Mouse (Mus musculus) common myeloid progenitor, adult 5-6 weeks (primary cell): Measurements from ENCODE around the gene Ifit3. TPM values are rescaled to one million over a fixed set of nuclear protein-coding genes. Genes with fewer than 3 reads are reported as not detected.

Experiments used
- ATAC-seq: replicated peaks from 2 replicates; pipeline ENCODE4 v1.8.0; 2016; ENCODE audit warnings: low read depth, mild to moderate bottlenecking, moderate TSS enrichment, inconsistent platforms; ENCODE audit not compliant: poor library complexity, severe bottlenecking
- total RNA-seq: library from RNA; stranded (forward); fragments of 200-1000, 187-1606 nt; gene quantifications from 2 replicates; pipeline ENCODE4 v1.2.3, GENCODE M21; 2017

The Ifit3 gene
- 1.6 TPM in 1 of 2 replicates, not detected in the other for total RNA-seq

DNA sequence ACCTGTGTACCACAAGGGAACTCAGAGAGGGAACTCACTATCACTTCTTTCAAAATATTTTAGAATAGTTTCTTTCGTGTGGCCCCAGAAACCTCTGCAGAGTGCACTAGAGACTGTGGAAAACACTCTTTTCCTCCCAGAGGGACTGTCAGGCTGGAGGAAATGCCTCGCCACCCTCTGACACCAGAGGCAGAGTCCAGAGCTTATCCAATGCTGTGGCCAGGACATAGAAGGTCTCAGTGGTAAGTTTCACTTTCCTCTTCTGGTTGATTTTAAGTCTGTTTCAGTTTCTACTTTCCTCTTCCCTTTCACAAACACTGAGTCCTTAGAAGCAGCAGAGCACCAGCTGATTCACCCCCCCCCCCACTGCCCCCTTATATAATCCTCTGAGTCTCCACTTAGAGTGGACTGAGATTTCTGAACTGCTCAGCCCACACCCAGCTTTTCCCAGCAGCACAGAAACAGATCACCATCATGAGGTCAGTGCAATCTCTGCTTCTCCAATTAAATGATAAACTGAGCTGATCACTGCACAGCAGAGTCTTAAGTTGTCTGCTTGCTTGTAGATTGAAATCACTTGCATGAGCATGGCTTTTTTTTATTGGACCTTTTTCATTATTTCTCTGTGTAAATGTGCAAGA, at the start of gene Ifit3:
Ifit3 (plus strand) TSS at position 406 of the 641 bp plus-strand sequence.
- peak; percentile 89 for ATAC-seq

DNA sequence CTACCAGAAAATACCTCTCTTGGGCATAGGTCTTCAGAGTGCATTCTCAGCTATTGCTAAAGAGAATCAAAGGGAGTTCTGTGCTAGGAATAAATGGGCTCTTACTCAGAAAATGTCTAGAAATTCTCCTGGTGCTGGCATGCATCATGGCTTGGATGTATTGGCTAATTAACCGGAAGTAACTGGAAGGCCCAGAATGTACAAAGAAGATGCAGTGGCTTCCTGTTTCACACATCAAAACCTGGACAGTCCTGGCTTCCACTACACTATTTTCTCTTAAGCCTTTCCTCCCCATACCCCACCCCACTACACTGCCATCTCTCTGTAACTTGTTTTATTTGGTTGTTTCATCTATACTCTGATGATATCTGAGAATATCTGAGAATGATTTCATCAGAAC, 43.9 kb upstream of the Ifit3 start:
- ATAC-seq, result no peak

- no peak for ATAC-seq
Measured at GRCm38 (mm10) chr19:34546211-34546610, 37.1 kb upstream of the Ifit3 start.

DNA sequence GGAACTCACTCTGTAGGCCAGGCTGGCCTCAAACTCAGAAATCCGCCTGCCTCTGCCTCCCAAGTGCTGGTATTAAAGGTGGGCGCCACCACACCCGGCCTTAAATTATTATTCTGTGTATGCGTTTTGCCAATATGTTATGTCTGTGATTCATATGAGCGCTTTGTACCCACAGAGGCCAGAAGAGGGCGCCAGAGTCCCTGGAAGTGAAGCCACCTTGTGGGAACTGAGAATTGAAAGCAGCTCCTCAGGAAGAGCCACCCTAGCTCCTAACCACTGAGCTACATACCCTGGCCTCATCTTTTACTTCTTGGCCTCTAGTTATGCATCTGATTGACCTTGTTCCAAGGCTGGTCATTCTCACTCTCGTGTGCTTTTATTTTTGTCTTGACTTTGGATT, 35.4 kb upstream of the Ifit3 start:
- peak; percentile 68 for ATAC-seq

DNA sequence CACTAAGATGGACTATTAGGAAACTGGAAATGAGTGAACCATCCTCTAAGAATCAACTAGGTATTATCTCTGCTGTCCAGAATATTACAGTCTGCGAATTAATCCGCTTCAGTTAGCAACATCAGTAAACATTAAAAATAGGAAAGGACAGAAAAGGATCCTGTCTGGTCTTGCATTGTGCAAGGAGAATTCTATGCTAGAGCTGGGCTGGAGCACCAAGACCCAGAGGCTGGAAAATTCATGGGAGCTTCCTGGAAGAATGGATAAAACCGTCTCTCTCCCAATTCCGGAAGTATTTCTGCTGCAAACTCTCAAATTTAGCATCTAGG, 33.2 kb upstream of the Ifit3 start:
- ATAC-seq, result no peak

DNA sequence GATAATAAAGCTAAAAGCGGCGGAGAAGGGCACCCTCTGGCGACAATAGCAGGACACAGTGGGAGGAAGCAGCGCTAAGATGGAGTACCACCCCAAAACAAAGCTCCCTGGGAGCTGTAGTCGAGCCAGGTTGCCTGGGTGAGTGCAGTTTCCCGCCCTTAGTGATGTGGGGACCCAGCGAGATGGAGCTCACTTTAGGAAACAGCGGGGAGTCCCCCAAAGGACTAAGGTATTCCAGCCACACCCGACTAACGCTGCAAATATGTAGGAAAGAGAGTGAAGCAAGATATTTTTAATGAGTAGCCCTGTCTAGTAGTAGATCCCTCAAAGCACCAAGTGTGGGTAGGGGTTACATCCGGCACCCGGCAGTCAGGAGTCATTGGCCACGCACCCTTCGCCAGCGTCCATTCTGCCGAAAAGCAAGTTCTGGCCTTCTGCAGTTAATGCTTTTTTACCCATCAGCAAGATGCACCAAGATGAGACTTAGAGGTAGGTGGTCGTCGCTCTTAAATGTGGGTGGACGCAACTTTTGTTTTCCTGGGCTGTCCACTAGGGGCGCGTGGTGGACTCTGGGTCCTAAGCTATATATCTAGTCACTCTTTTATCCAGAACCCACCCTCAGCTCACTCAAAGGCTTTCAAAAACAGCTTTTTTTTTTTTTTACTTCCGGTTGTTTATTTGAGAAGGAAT, 32.7 kb upstream of the Ifit3 start, which contains the start of gene Ifit2:
Ifit2 (plus strand) TSS at position 161 of the 690 bp plus-strand sequence.
- ATAC-seq, result peak; percentile 96

- ATAC-seq, result no peak
Measured at GRCm38 (mm10) chr19:34551981-34552380, 31.4 kb upstream of the Ifit3 start.

- no peak for ATAC-seq
Measured at GRCm38 (mm10) chr19:34553021-34553420, 30.3 kb upstream of the Ifit3 start.

DNA sequence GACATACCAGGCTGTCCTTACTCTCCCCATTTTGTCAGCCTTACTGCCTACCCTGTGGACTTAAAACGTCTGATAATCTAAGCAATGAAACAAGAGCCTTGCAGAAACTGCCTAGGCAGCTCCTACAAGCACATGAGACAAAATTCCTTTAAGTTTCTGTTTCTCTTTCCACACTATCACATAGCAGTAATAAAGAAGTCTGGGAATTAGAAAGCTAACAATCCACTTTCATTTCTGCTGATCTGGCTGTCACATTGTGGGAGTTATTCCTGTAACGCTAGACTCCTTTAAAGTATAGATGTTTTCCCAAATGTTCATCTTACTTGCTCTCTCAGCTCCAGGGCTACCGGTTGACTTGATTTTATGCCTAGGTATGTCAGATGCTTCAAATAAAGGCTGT, 29.8 kb upstream of the Ifit3 start:
- no peak for ATAC-seq

DNA sequence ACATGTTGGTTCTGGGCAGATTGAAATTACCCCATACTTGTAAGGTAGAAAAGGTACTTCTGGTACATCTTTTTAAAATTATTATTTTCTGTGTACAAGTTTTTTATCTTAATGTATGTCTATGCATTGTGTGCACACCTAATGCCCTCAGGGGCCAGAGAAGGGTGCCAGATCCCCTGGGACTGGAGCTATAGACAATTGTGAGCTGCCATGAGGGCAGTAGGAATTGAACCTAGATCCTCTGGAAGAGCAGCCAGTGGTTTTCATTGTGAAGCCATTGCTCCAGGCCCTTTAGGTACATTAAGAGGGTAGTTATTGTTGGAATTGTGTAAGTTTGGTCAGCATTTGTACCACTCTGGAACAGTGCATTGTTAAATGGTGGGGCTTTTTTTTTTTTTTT, 29.3 kb upstream of the Ifit3 start:
- no peak for ATAC-seq

DNA sequence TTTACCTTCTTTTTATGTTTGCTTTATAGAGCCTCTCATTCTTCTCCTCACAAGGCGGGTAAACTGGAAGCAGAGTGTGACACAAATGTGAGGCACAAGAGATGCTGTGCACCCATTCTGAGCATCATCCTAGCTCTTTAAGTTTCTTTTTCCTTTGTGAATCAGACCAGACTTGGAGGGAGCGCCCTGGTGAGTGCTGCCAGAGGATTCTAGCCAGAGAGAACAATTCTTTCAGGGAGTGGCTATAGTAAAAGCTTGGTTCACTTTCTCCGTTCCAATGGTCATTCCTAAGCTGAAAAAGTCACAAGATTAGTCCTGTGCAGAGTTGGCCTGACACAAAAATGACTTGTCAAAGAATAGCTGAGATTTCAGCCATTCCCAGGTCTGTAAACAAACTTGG, 26.7 kb upstream of the Ifit3 start:
- ATAC-seq, result no peak

DNA sequence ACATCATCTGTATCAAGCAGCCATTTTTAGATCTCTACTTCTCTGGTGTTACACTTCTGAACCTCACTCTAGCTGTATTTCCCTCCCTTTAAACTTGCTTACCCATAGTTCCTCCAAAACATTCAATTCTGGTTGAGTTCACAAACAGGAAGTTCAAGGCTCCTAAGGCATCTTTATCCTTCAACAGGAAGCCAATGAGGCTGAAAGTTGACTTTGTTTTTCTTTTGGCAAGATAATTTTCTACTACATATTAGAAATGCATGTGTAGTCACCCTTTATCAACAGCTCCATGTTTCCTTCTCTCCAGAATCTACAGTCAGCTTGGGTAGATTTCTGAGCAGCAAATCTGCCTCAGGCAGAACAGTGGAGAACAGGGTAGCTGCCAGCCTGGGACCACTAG, 20.8 kb upstream of the Ifit3 start:
- peak; percentile 79 for ATAC-seq

- ATAC-seq, result no peak
Measured at GRCm38 (mm10) chr19:34566178-34566784, 17.1 kb upstream of the Ifit3 start.

- ATAC-seq, result no peak
Measured at GRCm38 (mm10) chr19:34568988-34569895, 14.1 kb upstream of the Ifit3 start.

DNA sequence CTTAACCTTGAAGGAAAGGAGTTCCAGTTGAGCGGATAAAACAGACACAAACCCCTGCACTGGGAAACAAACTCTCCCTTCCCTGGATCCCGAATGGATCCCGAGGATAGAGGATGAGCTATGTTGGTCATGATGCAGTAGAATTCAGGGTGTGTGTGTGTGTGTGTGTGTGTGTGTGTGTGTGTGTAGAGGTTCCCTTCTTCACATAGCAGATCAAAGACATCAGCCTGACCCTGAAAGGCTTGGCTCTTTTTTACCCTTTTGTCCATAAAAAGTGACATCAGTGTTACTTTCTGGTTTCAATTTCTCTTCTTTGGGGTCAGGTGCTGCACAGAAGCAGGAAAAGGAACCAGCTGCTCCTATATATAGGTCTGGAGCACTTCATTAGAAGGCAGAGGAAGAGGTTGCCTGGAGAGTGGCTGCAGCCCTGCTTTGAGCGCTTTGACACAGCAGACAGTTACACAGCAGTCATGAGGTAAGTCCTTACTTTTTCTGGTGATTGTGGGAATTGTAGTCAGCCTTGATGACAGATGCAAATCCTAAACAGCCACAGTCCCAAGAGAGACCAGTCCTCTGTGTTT, 13.3 kb upstream of the Ifit3 start:
- ATAC-seq, result 0 out of 2 replicates have a peak, but pooled peaks have one; percentile 47

DNA sequence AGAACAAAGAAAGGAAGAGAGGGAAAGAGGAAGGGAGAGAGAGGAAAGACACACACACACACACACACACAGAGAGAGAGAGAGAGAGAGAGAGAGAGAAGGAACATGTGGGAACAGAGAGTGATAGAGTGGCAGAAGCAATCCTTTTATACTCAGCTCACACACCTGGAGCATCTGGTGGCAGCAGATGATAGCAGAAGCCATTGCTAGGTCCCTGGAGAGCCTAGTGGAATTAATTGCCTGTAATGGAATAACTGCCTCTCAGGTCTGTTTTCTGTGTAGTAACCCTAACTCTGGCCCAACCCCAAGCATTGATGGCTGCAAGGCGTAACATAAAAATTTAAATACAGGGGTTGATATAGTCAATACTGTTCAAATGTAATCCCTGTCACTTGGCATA, 12.3 kb upstream of the Ifit3 start:
- ATAC-seq, result no peak

DNA sequence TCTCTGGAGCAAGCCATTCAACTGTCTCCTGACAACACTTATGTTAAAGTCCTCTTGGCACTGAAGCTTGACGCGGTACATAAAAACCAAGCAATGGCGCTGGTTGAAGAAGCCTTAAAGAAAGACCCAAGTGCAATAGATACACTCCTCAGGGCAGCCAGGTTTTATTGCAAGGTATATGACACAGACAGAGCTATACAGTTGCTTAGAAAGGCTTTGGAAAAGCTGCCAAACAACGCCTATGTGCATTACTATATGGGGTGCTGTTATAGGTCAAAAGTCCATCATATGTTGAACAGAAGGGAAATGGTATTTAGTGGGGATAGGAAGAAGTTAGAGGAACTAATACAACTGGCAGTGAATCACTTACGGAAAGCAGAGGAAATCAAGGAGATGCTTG, 9.7 kb upstream of the Ifit3 start:
- ATAC-seq, result no peak

- ATAC-seq, result no peak
Measured at GRCm38 (mm10) chr19:34577121-34577520, 6.2 kb upstream of the Ifit3 start.

DNA sequence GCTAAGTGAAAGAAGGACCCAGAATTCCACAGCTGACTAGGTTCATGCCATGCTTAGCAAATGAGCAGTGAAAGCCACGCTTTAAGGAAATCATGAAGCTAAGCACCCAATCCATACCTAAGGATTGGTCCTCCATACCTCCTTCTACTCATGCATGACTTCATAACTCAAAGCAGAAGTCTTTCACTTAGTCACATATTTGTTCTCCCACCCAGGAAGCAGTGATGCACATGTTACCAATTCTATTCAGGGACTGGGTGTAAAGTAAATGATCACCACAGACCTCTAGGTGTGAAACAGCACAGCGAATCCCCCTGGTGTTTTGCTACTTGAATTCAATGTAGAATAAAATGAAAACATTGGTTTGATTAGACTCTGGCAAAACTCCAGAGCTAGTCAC, 635 bp upstream of the Ifit3 start:
- 0 out of 2 replicates have a peak, but pooled peaks have one; percentile 13 for ATAC-seq
